Mouse (Mus musculus): Measurements from ENCODE around the gene Muc15.

GRCm38 (mm10) chr2:110759434-110759833 is 38.3 kb downstream of the Muc15 start:
- TF ChIP-seq POLR2A (IDR thresholded peaks at IDR 0.05; ENCODE audit: insufficient read depth, low read length), result no peak
- TF ChIP-seq CTCF (IDR thresholded peaks at IDR 0.05; ENCODE audit: low read depth, low read length), result no peak

Data from ES-Bruce4 (cell line).